Mouse (Mus musculus) limb, embryonic 15.5 days (tissue): ENCODE measurements around the gene Galnt14. TPM values are rescaled to one million over a fixed set of nuclear protein-coding genes. Genes with fewer than 3 reads are reported as not detected.

Source experiments
- ATAC-seq: fragments of 200-750 bp; cut with Nextera tagmentation; 2 replicates; pipeline ENCODE4 v1.8.0; 2017; ENCODE audit warnings: low read depth, moderate TSS enrichment; ENCODE audit not compliant: insufficient number of reproducible peaks, low FRiP score, low TSS enrichment
- H3K27ac ChIP-seq: fragments of 300-500 bp; sonication (generic); 2 replicates; pipeline ENCODE4 v1.5.1; 2015; ENCODE audit warnings: moderate library complexity, mild to moderate bottlenecking, inconsistent platforms
- H3K27me3 ChIP-seq: fragments of 300-500 bp; sonication (generic); 2 replicates; pipeline ENCODE4 v1.6.1; 2015; ENCODE audit warnings: inconsistent platforms
- H3K36me3 ChIP-seq: fragments of 300-500 bp; sonication (generic); 2 replicates; pipeline ENCODE4 v1.6.1; 2015; ENCODE audit warnings: inconsistent platforms
- H3K4me1 ChIP-seq: fragments of 300-500 bp; sonication (generic); 2 replicates; pipeline ENCODE4 v1.6.1; 2015; ENCODE audit warnings: inconsistent platforms
- H3K4me2 ChIP-seq: fragments of 300-500 bp; sonication (generic); 2 replicates; pipeline ENCODE4 v1.6.1; 2015; ENCODE audit warnings: mild to moderate bottlenecking, inconsistent platforms
- H3K4me3 ChIP-seq: fragments of 300-500 bp; sonication (generic); 2 replicates; pipeline ENCODE4 v1.5.1; 2015; ENCODE audit warnings: mild to moderate bottlenecking, inconsistent platforms
- H3K9ac ChIP-seq: fragments of 300-500 bp; sonication (generic); 2 replicates; pipeline ENCODE4 v1.6.1; 2015; ENCODE audit warnings: inconsistent platforms
- H3K9me3 ChIP-seq: fragments of 300-500 bp; sonication (generic); 2 replicates; pipeline ENCODE4 v1.6.1; 2016; ENCODE audit warnings: inconsistent platforms
- WGBS: fragments of 180-500 bp; shearing (Covaris S2); methylation state at CpG from one replicate; pipeline ENCODE4 v1.1.7; 2015; 5-methylcytosine and 5-hydroxymethylcytosine counted together
- polyA plus RNA-seq: library from polyadenylated mRNA; unstranded; fragments of >200 nt; fragmentation: Nextera tagmentation; extraction: Ambion mirVana; gene quantifications from 2 replicates; pipeline ENCODE4 v1.2.1, GENCODE M21; 2015

Gene Galnt14
- polyA plus RNA-seq = 1.5 and 2.0 TPM in 2 replicates

GRCm38 (mm10) chr17:73710042-73710911 lies at the start of gene Galnt14:
Gene Galnt14 (minus strand): TSS chr17:73710453.
- no peak within 1 kb of the TSS for H3K27ac ChIP-seq
- WGBS = under 1% methylated on average over 75 of the region's 75 CpGs
- ATAC-seq = 0 out of 2 replicates have a peak, but pooled peaks have one; percentile 46
- peak within 1 kb of the TSS; percentile 54 for H3K4me3 ChIP-seq
- H3K27me3 ChIP-seq = peaks cover 45% of the 10 kb centered on the region
- H3K4me1 ChIP-seq = peaks cover 24% of the 10 kb centered on the region
- peak within 1 kb of the TSS; percentile 98 for H3K4me2 ChIP-seq
- H3K9ac ChIP-seq = peak within 1 kb of the TSS; percentile 12; the same call in 1 of the 2 replicates
- H3K9me3 ChIP-seq = no peaks in the 10 kb centered on the region
- H3K36me3 ChIP-seq = no peaks in the 10 kb centered on the region

GRCm38 (mm10) chr17:73743681-73744311 lies 33.5 kb upstream of the Galnt14 start:
- ATAC-seq = no peak
- peaks cover 7% of the 10 kb centered on the region; the same call in 1 of the 2 replicates for H3K27me3 ChIP-seq
- no peaks in the 10 kb centered on the region for H3K9me3 ChIP-seq
- no peak overlapping the region for H3K4me3 ChIP-seq
- no peaks in the 10 kb centered on the region for H3K4me1 ChIP-seq
- WGBS = 4% methylated on average over 6 of the region's 6 CpGs
- H3K36me3 ChIP-seq = no peaks in the 10 kb centered on the region
- no peak overlapping the region for H3K4me2 ChIP-seq
- no peak overlapping the region for H3K9ac ChIP-seq
- H3K27ac ChIP-seq = no peak overlapping the region

DNA sequence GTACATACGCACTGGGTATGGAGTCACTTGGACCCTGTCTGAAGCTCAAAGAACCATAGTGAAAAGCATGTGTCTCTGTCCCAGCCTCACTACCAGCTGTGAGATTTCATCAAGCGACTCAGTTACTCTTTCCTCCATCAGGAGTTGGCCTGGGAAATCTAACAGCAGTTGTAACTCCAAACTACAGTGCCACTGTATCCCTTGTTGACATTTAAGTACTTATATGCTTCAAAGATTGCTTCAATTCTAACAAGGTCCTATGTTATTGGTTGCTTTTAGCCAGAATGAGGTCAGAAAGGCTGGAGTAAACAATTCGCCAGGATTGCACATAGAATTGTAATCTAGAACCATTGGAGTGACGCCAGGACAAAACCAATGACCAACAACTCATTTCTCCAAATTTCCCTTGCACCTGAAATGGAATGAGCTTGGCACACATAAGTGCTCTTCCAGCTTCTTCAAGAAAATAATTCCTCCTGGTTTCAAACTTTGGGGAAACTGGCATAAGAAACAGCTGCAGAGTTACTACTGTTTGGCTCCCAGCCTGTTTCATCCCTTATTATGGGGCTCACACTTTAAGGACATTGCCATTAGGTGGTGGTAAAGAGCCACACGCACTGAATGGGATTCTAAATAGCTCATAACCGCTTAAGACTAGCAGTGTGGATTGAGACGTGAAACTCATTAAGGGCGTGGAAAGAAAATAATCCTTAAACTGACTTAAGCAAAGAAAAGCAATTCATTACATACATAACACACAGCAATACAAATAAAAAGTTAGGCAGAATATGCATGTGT lies 13.8 kb upstream of the Galnt14 start:
- Histone ChIP-seq H3K36me3 (no peaks in the 10 kb centered on the region), H3K9ac (no peak overlapping the region), H3K4me1 (no peaks in the 10 kb centered on the region), H3K4me3 (no peak overlapping the region), H3K27ac (no peak overlapping the region), H3K9me3 (no peaks in the 10 kb centered on the region), H3K27me3 (no peaks in the 10 kb centered on the region; the same call in 1 of the 2 replicates), H3K4me2 (no peak overlapping the region)
- whole genome bisulfite sequencing = 50% methylated on average over 8 of the region's 8 CpGs
- no peak for ATAC-seq

GRCm38 (mm10) chr17:73719021-73719748 lies 8.9 kb upstream of the Galnt14 start:
- no peaks in the 10 kb centered on the region for H3K36me3 ChIP-seq
- H3K27ac ChIP-seq = no peak overlapping the region
- H3K9me3 ChIP-seq = no peaks in the 10 kb centered on the region
- WGBS = 71% methylated on average over 2 of the region's 2 CpGs
- no peak overlapping the region for H3K9ac ChIP-seq
- no peak overlapping the region for H3K4me3 ChIP-seq
- H3K4me1 ChIP-seq = no peaks in the 10 kb centered on the region
- ATAC-seq = no peak
- H3K27me3 ChIP-seq = no peaks in the 10 kb centered on the region; the same call in 1 of the 2 replicates
- H3K4me2 ChIP-seq = no peak overlapping the region

DNA sequence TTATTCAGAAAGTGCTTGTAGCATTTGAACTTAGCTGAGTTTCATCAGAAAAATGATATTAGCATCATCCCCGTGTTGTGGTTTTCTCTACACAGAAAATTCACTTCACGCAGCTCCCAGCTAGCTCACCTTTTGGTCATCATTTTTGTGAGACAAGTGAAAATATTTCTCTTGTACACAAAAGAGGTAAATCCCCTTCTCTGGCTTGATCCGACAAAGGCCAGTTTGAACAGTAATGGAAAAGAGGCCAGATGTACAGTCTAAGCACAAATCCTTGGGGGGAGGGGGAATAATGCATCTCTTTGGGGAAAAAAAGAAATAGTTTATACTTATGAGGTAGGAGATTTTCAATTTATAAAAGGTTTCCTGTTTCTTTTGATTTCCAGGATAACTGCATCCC lies 6.4 kb upstream of the Galnt14 start:
- peaks cover 3% of the 10 kb centered on the region; the same call in 1 of the 2 replicates for H3K4me1 ChIP-seq
- H3K27me3 ChIP-seq = peaks cover 13% of the 10 kb centered on the region
- ATAC-seq = no peak
- H3K9me3 ChIP-seq = no peaks in the 10 kb centered on the region
- no peak overlapping the region for H3K4me3 ChIP-seq
- H3K4me2 ChIP-seq = no peak overlapping the region
- 77% methylated on average over 3 of the region's 3 CpGs for WGBS
- no peaks in the 10 kb centered on the region for H3K36me3 ChIP-seq
- no peak overlapping the region for H3K9ac ChIP-seq
- H3K27ac ChIP-seq = no peak overlapping the region

DNA sequence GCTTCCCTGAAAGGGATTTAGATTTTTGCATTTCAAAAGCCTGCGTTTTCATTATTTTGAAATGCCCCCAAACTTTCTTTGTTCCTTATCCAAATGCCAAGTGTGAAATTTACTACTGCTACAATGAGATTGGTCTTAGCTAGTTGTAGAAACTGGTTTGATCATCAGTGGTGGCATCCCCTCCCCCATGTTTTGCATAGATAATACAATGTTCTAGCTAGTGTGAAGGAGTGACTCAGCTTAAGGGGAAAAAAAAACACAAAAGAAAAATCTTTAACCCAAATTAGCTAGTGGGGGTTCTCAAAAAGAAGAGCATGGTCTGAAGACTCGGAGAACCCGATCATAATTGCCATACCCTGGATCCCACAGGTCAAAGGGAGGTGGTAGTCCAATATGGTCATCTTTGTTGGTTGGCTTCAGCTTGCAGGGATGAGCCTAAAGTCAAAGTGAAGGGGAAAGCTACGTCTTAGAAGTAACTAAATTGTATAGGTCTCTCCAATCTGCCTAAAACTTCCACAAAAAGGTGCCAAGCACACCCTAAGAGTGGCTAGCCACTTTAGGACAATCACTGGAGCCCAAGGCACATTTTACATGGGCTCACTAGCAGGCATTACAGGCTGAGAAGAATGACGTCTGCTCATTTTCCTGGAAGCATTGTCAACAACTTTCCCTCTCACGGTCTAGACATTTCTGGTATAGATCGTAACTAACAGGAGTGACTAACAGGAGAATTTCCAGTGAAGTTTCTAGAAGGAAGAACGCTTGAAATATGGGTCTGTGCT lies 4.4 kb upstream of the Galnt14 start:
- 75% methylated on average over 8 of the region's 8 CpGs for WGBS
- H3K9ac ChIP-seq = no peak overlapping the region
- H3K9me3 ChIP-seq = no peaks in the 10 kb centered on the region
- H3K4me1 ChIP-seq = peaks cover 15% of the 10 kb centered on the region
- no peak for ATAC-seq
- peaks cover 33% of the 10 kb centered on the region for H3K27me3 ChIP-seq
- no peak overlapping the region for H3K4me2 ChIP-seq
- no peaks in the 10 kb centered on the region for H3K36me3 ChIP-seq
- no peak overlapping the region for H3K4me3 ChIP-seq
- no peak overlapping the region for H3K27ac ChIP-seq

GRCm38 (mm10) chr17:73713347-73713746 lies 3.1 kb upstream of the Galnt14 start:
- Histone ChIP-seq H3K9me3 (no peaks in the 10 kb centered on the region), H3K4me2 (no peak overlapping the region), H3K27ac (no peak overlapping the region), H3K9ac (no peak overlapping the region), H3K4me1 (peaks cover 24% of the 10 kb centered on the region), H3K4me3 (no peak overlapping the region), H3K27me3 (peaks cover 44% of the 10 kb centered on the region), H3K36me3 (no peaks in the 10 kb centered on the region)
- ATAC-seq = no peak
- WGBS = 45% methylated on average over 11 of the region's 11 CpGs

DNA sequence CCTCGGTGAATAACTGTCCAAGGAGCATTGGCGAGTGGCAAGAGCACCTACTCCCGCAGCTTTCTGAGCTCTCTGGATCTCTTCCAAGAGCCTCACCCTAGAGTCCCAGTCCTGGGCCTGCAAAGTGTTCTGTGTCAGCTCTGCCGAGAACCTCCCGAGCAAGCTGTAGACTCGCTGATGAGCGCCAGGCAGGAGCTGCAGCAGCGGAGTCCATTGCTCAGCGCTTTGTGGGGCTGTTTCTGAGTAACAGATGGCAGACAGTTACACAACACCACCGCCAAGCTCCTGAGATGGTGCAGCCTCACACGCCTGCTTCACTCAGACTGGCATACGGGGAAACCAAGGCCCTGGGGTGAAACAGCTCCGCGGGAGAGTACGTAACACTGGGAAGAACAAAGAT lies 1.7 kb upstream of the Galnt14 start:
- Histone ChIP-seq H3K36me3 (no peaks in the 10 kb centered on the region), H3K27me3 (peaks cover 45% of the 10 kb centered on the region), H3K4me3 (no peak overlapping the region), H3K27ac (no peak overlapping the region), H3K9ac (no peak overlapping the region), H3K4me1 (peaks cover 24% of the 10 kb centered on the region), H3K4me2 (no peak overlapping the region), H3K9me3 (no peaks in the 10 kb centered on the region)
- WGBS = 58% methylated on average over 15 of the region's 15 CpGs
- no peak for ATAC-seq

- no peaks in the 10 kb centered on the region for H3K36me3 ChIP-seq
- no peaks in the 10 kb centered on the region for H3K9me3 ChIP-seq
- peak overlapping the region; percentile 54 for H3K4me3 ChIP-seq
- WGBS = 2% methylated on average over 43 of the region's 43 CpGs
- H3K27me3 ChIP-seq = peaks cover 45% of the 10 kb centered on the region
- H3K9ac ChIP-seq = peak overlapping the region; percentile 12; the same call in 1 of the 2 replicates
- ATAC-seq = no peak; the same call in 1 of the 2 replicates
- H3K27ac ChIP-seq = no peak overlapping the region
- H3K4me2 ChIP-seq = peak overlapping the region; percentile 98
- peaks cover 24% of the 10 kb centered on the region for H3K4me1 ChIP-seq
These were observed 867 bp downstream of the Galnt14 start for GRCm38 (mm10) chr17:73709131-73710041.

- Histone ChIP-seq H3K4me3 (no peak overlapping the region), H3K4me2 (no peak overlapping the region), H3K9me3 (no peaks in the 10 kb centered on the region), H3K27ac (no peak overlapping the region), H3K4me1 (peaks cover 24% of the 10 kb centered on the region), H3K9ac (no peak overlapping the region), H3K27me3 (peaks cover 41% of the 10 kb centered on the region), H3K36me3 (no peaks in the 10 kb centered on the region)
- no peak for ATAC-seq
- WGBS = 90% methylated on average over 6 of the region's 6 CpGs
These were observed 1.8 kb downstream of the Galnt14 start for GRCm38 (mm10) chr17:73708451-73708850.
